Mouse (Mus musculus) brain, adult 2 months (tissue): ENCODE measurements at regions not wholly inside any gene's neighbourhood (a gene's known extent, or its start where the extent isn't known, plus 50 kb on each side); places are given as distances from the start of the nearest gene placed in this dataset.

Experiments used
- DNase-seq: peaks from one replicate; pipeline ENCODE4 v3.0.0; 2011; ENCODE audit warnings: low read depth, low spot score

GRCm38 (mm10) chr4:70844742-70845141 is 309.9 kb upstream of the Megf9 start:
- DNase-seq, result no peak

DNA sequence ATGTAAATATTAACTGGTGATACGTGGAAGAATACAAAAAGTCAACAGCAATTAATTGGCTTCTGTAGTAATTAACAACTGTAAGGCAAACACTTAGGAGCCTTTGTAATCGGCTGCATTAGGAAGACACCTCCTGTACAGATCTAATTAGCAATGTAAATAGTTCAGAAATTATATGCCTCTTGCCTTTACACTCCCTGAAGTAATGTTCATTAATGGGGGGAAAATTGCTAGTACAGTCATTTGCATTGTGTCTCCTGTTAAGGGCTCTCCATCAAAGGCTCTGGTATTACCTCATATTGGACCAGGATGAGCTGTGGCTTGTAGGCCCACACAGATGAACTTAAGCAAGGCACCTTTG is 276.1 kb upstream of the Megf9 start:
- DNase-seq, result no peak

DNA sequence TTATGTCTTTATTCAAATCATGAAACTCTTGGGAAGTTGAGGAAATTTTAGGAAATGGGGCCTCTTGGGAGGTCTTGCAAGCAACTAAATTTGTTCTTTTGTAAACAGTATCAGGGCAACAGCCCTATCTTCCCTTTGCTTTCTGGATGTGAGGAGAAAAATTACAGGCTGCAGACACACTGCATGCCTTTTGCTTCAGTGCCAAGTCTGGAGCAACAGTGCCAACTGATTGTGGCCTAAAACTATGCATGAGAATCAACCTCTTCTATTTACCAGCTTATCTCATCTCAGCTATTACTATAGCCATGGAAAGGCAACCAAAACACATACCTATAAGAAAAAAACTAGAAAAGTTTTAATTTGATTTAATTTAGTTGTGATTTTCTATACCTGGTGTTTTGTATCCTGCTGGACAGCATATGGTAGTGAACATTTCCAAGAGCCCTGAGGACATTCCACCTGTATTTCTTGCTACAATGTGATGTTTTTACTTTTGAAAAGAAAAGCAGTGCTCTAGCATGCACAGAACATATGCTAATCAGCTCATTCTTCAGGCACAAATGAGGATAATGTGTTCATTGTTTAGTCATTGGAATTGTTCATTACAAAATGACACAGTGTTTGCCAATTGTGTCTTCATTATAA is 275.6 kb upstream of the Megf9 start:
- DNase-seq, result peak; percentile 55

GRCm38 (mm10) chr4:70804925-70805342 is 270.1 kb upstream of the Megf9 start:
- DNase-seq, result peak; percentile 71

DNA sequence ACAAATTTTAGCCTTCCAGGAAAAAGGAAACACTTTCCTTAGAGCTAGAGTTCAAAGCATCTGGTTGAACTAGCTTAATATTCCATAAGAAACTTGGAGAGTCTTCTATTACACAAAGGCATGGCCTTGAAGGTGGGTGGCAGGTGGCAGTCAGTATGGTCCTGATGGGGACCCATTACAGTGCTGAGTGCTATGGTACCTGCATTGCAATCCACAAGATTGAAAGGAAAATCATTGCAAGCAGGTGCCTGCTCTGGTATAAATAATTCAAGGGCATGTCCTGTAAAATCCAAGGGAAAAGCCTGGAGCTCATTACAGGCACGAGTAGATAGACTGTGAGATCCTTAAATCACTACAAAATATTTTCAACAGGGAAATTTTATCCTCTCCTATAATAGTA is 263.7 kb upstream of the Megf9 start:
- no peak for DNase-seq

DNA sequence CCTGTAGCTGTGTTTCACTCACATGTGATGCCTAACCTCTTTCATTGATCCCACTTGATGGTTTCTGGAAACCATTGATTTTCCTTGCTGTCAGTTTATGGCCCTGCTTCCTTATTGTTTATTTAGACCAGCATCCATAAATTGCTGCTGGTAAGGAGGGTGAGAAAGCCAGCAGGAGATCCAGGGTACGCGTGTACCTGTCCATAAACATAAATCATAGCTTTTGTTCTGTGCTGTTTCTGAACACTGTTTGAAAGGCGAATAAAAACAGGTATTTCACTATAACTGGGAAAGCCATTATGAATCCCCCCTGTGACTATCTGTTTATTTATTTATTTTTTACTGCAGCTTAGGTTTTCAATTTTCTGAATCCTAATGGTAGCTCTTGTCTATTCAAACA is 263.1 kb upstream of the Megf9 start:
- no peak for DNase-seq

- DNase-seq, result no peak
Measured at GRCm38 (mm10) chr4:70783487-70783886, 248.7 kb upstream of the Megf9 start.

- peak; percentile 56 for DNase-seq
Measured at GRCm38 (mm10) chr4:70781591-70781990, 246.8 kb upstream of the Megf9 start.

DNA sequence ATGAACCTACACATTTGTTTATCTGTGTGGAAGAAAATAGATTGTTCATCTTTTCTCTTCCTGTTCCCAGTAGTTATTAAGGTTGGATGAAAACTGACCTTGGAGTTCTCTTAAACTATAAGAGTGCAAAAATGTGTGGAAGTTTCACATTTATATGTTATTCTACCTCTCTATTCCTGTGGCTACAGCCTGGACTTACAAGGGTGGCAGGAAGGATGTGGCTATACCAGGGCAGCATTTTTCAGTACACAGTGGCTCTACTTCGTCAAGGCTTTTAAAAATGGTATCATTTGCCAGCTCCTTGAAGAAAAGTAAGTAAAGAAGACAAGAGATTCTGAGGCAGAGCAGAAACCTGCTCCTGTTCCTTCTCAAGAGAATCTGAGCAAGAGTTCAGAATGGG is 241.5 kb upstream of the Megf9 start:
- DNase-seq, result no peak

DNA sequence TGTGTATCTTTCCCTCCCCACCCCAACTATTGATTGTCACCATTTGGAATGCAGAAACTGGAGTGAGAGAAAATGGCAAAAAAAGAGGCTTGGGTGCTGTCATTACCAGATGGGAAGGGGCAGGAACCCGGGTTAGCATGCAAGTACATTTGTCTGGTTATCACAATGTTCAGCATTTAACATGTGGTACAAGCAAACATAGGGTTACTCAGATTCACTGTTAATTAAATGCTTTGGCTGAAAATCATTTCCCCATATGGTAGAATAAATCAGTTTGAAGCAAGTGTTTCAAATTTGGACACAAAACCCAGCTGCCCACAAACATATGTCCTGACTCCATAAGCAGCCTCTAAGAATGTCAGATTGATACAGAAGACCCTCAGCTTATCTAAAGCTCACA is 208.6 kb upstream of the Megf9 start:
- DNase-seq, result peak; percentile 54

- DNase-seq, result no peak
Measured at GRCm38 (mm10) chr4:70742002-70742401, 207.2 kb upstream of the Megf9 start.

- DNase-seq, result no peak
Measured at GRCm38 (mm10) chr4:70741121-70741520, 206.3 kb upstream of the Megf9 start.

- DNase-seq, result peak; percentile 18
Measured at GRCm38 (mm10) chr4:70709126-70709689, 174.4 kb upstream of the Megf9 start.

- DNase-seq, result no peak
Measured at GRCm38 (mm10) chr4:70705128-70705752, 170.4 kb upstream of the Megf9 start.

GRCm38 (mm10) chr4:70700894-70701293 is 166.1 kb upstream of the Megf9 start:
- peak; percentile 61 for DNase-seq

DNA sequence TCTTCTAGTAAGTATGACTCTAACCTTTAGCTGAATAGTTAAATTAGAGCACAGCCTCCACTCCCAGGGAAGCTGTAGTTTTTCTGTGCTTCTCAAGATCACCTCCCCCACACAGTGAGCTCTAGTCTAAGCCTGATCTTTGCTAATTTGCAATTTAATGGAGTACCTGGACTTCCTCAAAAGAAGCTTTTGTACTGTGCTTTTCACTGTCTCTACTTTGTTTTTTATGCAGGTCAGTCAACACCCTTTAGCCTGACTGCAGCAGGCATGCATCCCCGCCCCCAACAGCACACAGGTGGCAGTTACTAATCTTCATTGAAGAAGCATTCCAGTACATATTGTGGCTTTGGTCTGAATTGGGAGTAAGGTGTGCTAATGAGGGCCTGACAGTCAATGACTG is 129.4 kb upstream of the Megf9 start:
- peak; percentile 10 for DNase-seq

- DNase-seq, result peak; percentile 47
Measured at GRCm38 (mm10) chr4:70621431-70621837, 86.6 kb upstream of the Megf9 start.

DNA sequence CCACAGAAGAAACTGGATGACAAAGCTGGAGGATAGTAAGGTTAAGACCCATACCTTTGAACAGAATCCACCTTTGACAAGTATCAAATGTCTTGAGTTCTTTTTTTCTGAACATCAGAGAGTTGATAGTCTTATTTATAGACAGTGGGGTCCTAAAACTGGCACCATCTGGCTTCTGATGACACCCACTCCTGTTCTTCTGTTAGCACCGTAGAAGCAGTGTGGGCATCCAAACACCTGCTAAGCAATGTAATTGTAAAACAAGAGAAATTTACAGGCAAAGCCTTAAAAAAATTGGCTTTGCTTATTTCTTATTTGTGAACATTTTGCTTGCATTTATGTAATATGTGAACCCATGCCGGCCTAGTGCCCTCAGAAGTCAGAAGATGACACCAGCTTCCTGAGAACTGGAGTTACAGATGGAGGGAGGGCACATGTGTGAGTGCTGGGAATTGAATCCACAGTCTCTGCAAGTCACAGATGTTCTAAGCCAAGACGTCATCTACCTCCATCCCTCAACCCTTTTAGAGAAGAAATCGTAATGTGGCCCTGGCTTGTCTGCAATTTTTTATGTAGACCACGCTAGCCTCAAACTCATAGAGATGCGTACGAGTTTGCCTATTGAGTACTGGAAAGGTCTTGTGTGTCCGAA is 85.0 kb upstream of the Megf9 start:
- DNase-seq, result peak; percentile 83

DNA sequence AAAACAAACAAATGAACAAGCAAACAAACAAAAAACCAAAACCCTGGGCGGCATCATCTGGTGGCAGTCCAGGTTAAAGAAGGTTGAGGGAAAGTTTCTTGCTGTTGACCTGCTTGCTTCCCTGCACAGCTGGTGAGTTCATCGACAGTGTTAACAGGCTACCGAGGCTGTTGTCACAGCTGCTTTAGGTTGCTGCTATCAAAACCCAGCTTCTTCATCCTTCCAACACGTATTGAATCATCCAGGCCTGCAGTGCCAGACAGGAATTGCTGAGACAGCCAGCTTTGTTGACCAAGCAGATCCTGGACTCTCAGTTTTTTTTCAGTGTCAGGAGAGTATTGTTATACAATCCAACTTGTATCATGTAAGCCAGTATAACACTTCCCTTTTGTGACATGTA is 81.0 kb upstream of the Megf9 start:
- no peak for DNase-seq

DNA sequence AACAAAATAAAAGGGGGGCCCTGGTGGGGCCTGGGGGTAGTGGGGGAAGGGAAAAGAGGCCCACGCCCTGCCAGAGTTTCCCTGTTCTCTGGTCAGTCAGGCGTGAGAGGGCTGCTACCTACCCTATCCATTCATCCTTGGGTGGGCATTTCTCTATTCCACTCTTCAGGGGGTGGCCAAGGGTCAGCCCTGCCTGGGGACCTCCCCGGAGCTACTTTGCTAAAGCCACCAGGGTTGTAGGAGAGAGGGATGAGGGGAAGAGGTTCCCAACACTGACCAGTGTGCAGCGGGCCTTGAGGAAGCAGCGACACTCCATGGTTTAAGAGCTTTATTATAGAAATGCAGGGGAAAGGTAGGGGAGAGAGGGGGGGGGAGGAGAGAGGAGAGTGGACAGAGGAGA is 79.6 kb upstream of the Megf9 start:
- DNase-seq, result no peak

GRCm38 (mm10) chr4:70603209-70603852 is 68.5 kb upstream of the Megf9 start:
- peak; percentile 75 for DNase-seq

DNA sequence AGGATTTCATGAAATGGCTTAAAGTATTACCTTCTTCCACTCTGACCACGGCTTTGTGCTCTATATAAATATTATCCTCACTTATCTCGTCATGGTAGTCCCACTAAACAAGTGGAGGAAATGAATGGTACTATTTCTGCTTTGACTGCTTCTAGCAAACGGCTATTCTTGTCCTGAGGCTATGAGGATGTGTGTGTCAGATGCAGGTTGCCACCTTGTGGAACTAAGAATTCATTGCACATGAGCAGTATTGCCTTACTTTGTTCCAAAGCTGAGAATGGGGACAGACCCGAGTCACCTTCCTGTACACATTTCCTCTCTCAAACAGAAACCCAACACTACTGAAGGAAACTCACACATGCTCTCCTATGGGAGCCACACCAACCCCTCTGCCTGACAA is 66.5 kb upstream of the Megf9 start:
- peak; percentile 84 for DNase-seq
